Mouse (Mus musculus) urinary bladder, adult 2 months (tissue): Measurements from ENCODE around the gene Pafah2. TPM values are rescaled to one million over a fixed set of nuclear protein-coding genes. Genes with fewer than 3 reads are reported as not detected.
A peak's percentile ranks its signal among the peaks of the same experiment; 100 is the strongest.

Source experiments
- DNase-seq: peaks from one replicate; pipeline ENCODE4 v3.0.0; 2022; ENCODE audit warnings: low spot score
- polyA plus RNA-seq: library from polyadenylated mRNA; depleted of rRNA; stranded (reverse); fragments of >200 nt; gene quantifications from 2 replicates; pipeline ENCODE4 v1.2.3, GENCODE M21; 2012; rRNA removed

Pafah2 gene
- 37.9 and 39.9 TPM in 2 replicates for polyA plus RNA-seq

- DNase-seq: peak; percentile 67
Measured at GRCm38 (mm10) chr4:134395977-134396825, at the start of gene Pafah2. Gene Pafah2 (plus strand): TSS chr4:134396320.

GRCm38 (mm10) chr4:134348078-134348477, 48.0 kb upstream of the Pafah2 start:
- no peak for DNase-seq

GRCm38 (mm10) chr4:134348545-134348944, 47.6 kb upstream of the Pafah2 start:
- no peak for DNase-seq

GRCm38 (mm10) chr4:134349829-134350228, 46.3 kb upstream of the Pafah2 start:
- no peak for DNase-seq

GRCm38 (mm10) chr4:134350641-134351040, 45.5 kb upstream of the Pafah2 start:
- no peak for DNase-seq

GRCm38 (mm10) chr4:134351329-134352260, 44.5 kb upstream of the Pafah2 start:
- DNase-seq: no peak

GRCm38 (mm10) chr4:134352261-134352707, 43.8 kb upstream of the Pafah2 start:
- no peak for DNase-seq

- DNase-seq: no peak
Measured at GRCm38 (mm10) chr4:134352929-134353328, 43.2 kb upstream of the Pafah2 start.

- no peak for DNase-seq
Measured at GRCm38 (mm10) chr4:134353527-134354409, 42.4 kb upstream of the Pafah2 start.

GRCm38 (mm10) chr4:134355841-134356452, 40.2 kb upstream of the Pafah2 start:
- DNase-seq: no peak

GRCm38 (mm10) chr4:134356591-134357460, 39.3 kb upstream of the Pafah2 start:
- no peak for DNase-seq

- DNase-seq: no peak
Measured at GRCm38 (mm10) chr4:134357461-134357771, 38.7 kb upstream of the Pafah2 start.

- no peak for DNase-seq
Measured at GRCm38 (mm10) chr4:134359649-134360048, 36.5 kb upstream of the Pafah2 start.

GRCm38 (mm10) chr4:134361215-134361614, 34.9 kb upstream of the Pafah2 start:
- no peak for DNase-seq

GRCm38 (mm10) chr4:134362124-134362523, 34.0 kb upstream of the Pafah2 start:
- no peak for DNase-seq

- no peak for DNase-seq
Measured at GRCm38 (mm10) chr4:134362586-134362985, 33.5 kb upstream of the Pafah2 start.

- DNase-seq: no peak
Measured at GRCm38 (mm10) chr4:134365280-134365679, 30.8 kb upstream of the Pafah2 start.

- DNase-seq: no peak
Measured at GRCm38 (mm10) chr4:134370649-134371221, 25.4 kb upstream of the Pafah2 start.

- no peak for DNase-seq
Measured at GRCm38 (mm10) chr4:134371316-134371855, 24.7 kb upstream of the Pafah2 start.
